Mouse (Mus musculus): ENCODE data around the gene Crip2.

GRCm38 (mm10) chr12:113151046-113151445 lies 11.0 kb downstream of the Crip2 start:
- no peak for TF ChIP-seq CTCF (IDR thresholded peaks at IDR 0.05; ENCODE audit: low read depth, low read length)
- TF ChIP-seq POLR2A (IDR thresholded peaks at IDR 0.05; ENCODE audit: borderline replicate concordance, low read depth, low read length): no peak

Data from bone marrow macrophage, adult 2 months (primary cell).